Mouse (Mus musculus) stomach, embryonic 15.5 days (tissue): ENCODE results near the gene Pop5. TPM values are rescaled to one million over a fixed set of nuclear protein-coding genes. Genes with fewer than 3 reads are reported as not detected.

ENCODE experiments used
- ATAC-seq: fragments of 200-750 bp; cut with Nextera tagmentation; 2 replicates; pipeline ENCODE4 v1.8.0; 2017; ENCODE audit warnings: low read depth, moderate number of reproducible peaks, moderate TSS enrichment; ENCODE audit not compliant: insufficient read depth, low FRiP score
- H3K27ac ChIP-seq: fragments of 300-500 bp; sonication (generic); 2 replicates; pipeline ENCODE4 v1.5.1; 2015; ENCODE audit warnings: mild to moderate bottlenecking, inconsistent platforms
- H3K27me3 ChIP-seq: fragments of 300-500 bp; sonication (generic); replicated peaks from 2 replicates; pipeline ENCODE4 v1.6.1; 2015; ENCODE audit warnings: inconsistent platforms
- H3K36me3 ChIP-seq: fragments of 300-500 bp; sonication (generic); 2 replicates; pipeline ENCODE4 v1.6.1; 2015; ENCODE audit warnings: inconsistent platforms
- H3K4me1 ChIP-seq: fragments of 300-500 bp; sonication (generic); 2 replicates; pipeline ENCODE4 v1.6.1; 2015; ENCODE audit warnings: inconsistent platforms
- H3K4me2 ChIP-seq: fragments of 300-500 bp; sonication (generic); 2 replicates; pipeline ENCODE4 v1.6.1; 2015; ENCODE audit warnings: mild to moderate bottlenecking, inconsistent platforms
- H3K4me3 ChIP-seq: fragments of 300-500 bp; sonication (generic); replicated peaks from 2 replicates; pipeline ENCODE4 v1.5.1; 2015; ENCODE audit warnings: inconsistent platforms
- H3K9ac ChIP-seq: fragments of 300-500 bp; sonication (generic); 2 replicates; pipeline ENCODE4 v1.6.1; 2015; ENCODE audit warnings: inconsistent platforms
- H3K9me3 ChIP-seq: fragments of 300-500 bp; sonication (generic); 2 replicates; pipeline ENCODE4 v1.6.1; 2016; ENCODE audit warnings: inconsistent platforms
- WGBS: fragments of 180-500 bp; shearing (Covaris S2); methylation state at CpG from one replicate; pipeline ENCODE4 v1.1.7; 2015; 5-methylcytosine and 5-hydroxymethylcytosine counted together
- polyA plus RNA-seq: library from polyadenylated mRNA; unstranded; fragments of >200 nt; fragmentation: Nextera tagmentation; extraction: Ambion mirVana; gene quantifications from 2 replicates; pipeline ENCODE4 v1.2.1, GENCODE M21; 2015

Gene Pop5
- polyA plus RNA-seq, 1 experiment from 2014 or later = 116 TPM

GRCm38 (mm10) chr5:115220931-115221640 is 14.6 kb upstream of the Pop5 start:
- Histone ChIP-seq H3K27ac (no peak overlapping the region), H3K4me1 (no peaks in the 10 kb centered on the region), H3K4me2 (no peak overlapping the region), H3K36me3 (no peaks in the 10 kb centered on the region), H3K9ac (no peak overlapping the region), H3K9me3 (no peaks in the 10 kb centered on the region), H3K27me3 (no peaks in the 10 kb centered on the region), H3K4me3 (no peak overlapping the region)
- WGBS = 42% methylated on average over 13 of the region's 13 CpGs
- no peak for ATAC-seq

GRCm38 (mm10) chr5:115222485-115222884 is 13.2 kb upstream of the Pop5 start:
- no peak overlapping the region for H3K27ac ChIP-seq
- no peaks in the 10 kb centered on the region for H3K9me3 ChIP-seq
- H3K36me3 ChIP-seq = no peaks in the 10 kb centered on the region
- no peak overlapping the region for H3K4me2 ChIP-seq
- no peaks in the 10 kb centered on the region for H3K4me1 ChIP-seq
- no peak overlapping the region for H3K9ac ChIP-seq
- ATAC-seq = no peak
- no peaks in the 10 kb centered on the region for H3K27me3 ChIP-seq
- no peak overlapping the region for H3K4me3 ChIP-seq
- WGBS = 70% methylated on average over 3 of the region's 3 CpGs

- 0 out of 2 replicates have a peak, but pooled peaks cover 3% of the 10 kb centered on the region for H3K27me3 ChIP-seq
- no peaks in the 10 kb centered on the region for H3K36me3 ChIP-seq
- no peak overlapping the region for H3K9ac ChIP-seq
- no peaks in the 10 kb centered on the region for H3K9me3 ChIP-seq
- H3K27ac ChIP-seq = no peak overlapping the region
- H3K4me2 ChIP-seq = no peak overlapping the region
- 51% methylated on average over 15 of the region's 15 CpGs for WGBS
- no peak overlapping the region for H3K4me3 ChIP-seq
- H3K4me1 ChIP-seq = peaks cover 5% of the 10 kb centered on the region
- ATAC-seq = no peak
Observed at GRCm38 (mm10) chr5:115230830-115231551, 4.6 kb upstream of the Pop5 start.

GRCm38 (mm10) chr5:115231552-115232120 is 4.0 kb upstream of the Pop5 start:
- Histone ChIP-seq H3K27ac (no peak overlapping the region), H3K4me3 (no peak overlapping the region), H3K4me2 (no peak overlapping the region), H3K4me1 (peaks cover 5% of the 10 kb centered on the region), H3K9me3 (no peaks in the 10 kb centered on the region), H3K27me3 (0 out of 2 replicates have a peak, but pooled peaks cover 3% of the 10 kb centered on the region), H3K9ac (no peak overlapping the region), H3K36me3 (no peaks in the 10 kb centered on the region)
- ATAC-seq = no peak
- WGBS = 36% methylated on average over 16 of the region's 16 CpGs

- ATAC-seq = no peak
- Histone ChIP-seq H3K27ac (no peak overlapping the region), H3K4me2 (no peak overlapping the region), H3K9ac (no peak overlapping the region), H3K36me3 (no peaks in the 10 kb centered on the region), H3K4me1 (peaks cover 7% of the 10 kb centered on the region), H3K27me3 (0 out of 2 replicates have a peak, but pooled peaks cover 3% of the 10 kb centered on the region), H3K9me3 (no peaks in the 10 kb centered on the region), H3K4me3 (no peak overlapping the region)
- 58% methylated on average over 6 of the region's 6 CpGs for WGBS
Observed at GRCm38 (mm10) chr5:115232516-115232915, 3.1 kb upstream of the Pop5 start.

- 85% methylated on average over 14 of the region's 14 CpGs for WGBS
- H3K4me1 ChIP-seq = peaks cover 7% of the 10 kb centered on the region
- no peak overlapping the region for H3K9ac ChIP-seq
- no peaks in the 10 kb centered on the region for H3K36me3 ChIP-seq
- no peaks in the 10 kb centered on the region for H3K9me3 ChIP-seq
- H3K27me3 ChIP-seq = 0 out of 2 replicates have a peak, but pooled peaks cover 3% of the 10 kb centered on the region
- H3K27ac ChIP-seq = no peak overlapping the region
- H3K4me3 ChIP-seq = no peak overlapping the region
- no peak overlapping the region for H3K4me2 ChIP-seq
- no peak for ATAC-seq
Observed at GRCm38 (mm10) chr5:115233031-115233780, 2.4 kb upstream of the Pop5 start.

- Histone ChIP-seq H3K9ac (no peak overlapping the region), H3K27me3 (0 out of 2 replicates have a peak, but pooled peaks cover 3% of the 10 kb centered on the region), H3K36me3 (no peaks in the 10 kb centered on the region), H3K4me2 (no peak overlapping the region), H3K27ac (no peak overlapping the region), H3K4me3 (no peak overlapping the region), H3K4me1 (peaks cover 11% of the 10 kb centered on the region), H3K9me3 (no peaks in the 10 kb centered on the region)
- ATAC-seq = no peak
- 71% methylated on average over 6 of the region's 6 CpGs for WGBS
Observed at GRCm38 (mm10) chr5:115234519-115234918, 1.1 kb upstream of the Pop5 start.

- Histone ChIP-seq H3K4me1 (peaks cover 11% of the 10 kb centered on the region), H3K4me3 (peak overlapping the region; percentile 61), H3K4me2 (peak overlapping the region; percentile 98), H3K27ac (no peak overlapping the region), H3K27me3 (0 out of 2 replicates have a peak, but pooled peaks cover 3% of the 10 kb centered on the region), H3K36me3 (peaks cover 7% of the 10 kb centered on the region), H3K9ac (peak overlapping the region; percentile 58; the same call in 1 of the 2 replicates), H3K9me3 (no peaks in the 10 kb centered on the region)
- ATAC-seq = peak; percentile 44; the same call in 1 of the 2 replicates
- WGBS = 2% methylated on average over 45 of the region's 45 CpGs
Observed at GRCm38 (mm10) chr5:115235323-115235771, 289 bp upstream of the Pop5 start.

- no peaks in the 10 kb centered on the region for H3K9me3 ChIP-seq
- H3K4me1 ChIP-seq = peaks cover 11% of the 10 kb centered on the region
- ATAC-seq = peak; percentile 84
- 0 out of 2 replicates have a peak, but pooled peaks cover 3% of the 10 kb centered on the region for H3K27me3 ChIP-seq
- H3K36me3 ChIP-seq = peaks cover 34% of the 10 kb centered on the region
- under 1% methylated on average over 88 of the region's 88 CpGs for WGBS
- peak overlapping the region; percentile 72; the same call in 1 of the 2 replicates for H3K27ac ChIP-seq
- peak overlapping the region; percentile 92 for H3K4me2 ChIP-seq
- peak overlapping the region; percentile 82 for H3K4me3 ChIP-seq
- H3K9ac ChIP-seq = peak overlapping the region; percentile 96
Observed at GRCm38 (mm10) chr5:115237803-115238728, 2.4 kb downstream of the Pop5 start.

GRCm38 (mm10) chr5:115238729-115239195 is 3.1 kb downstream of the Pop5 start:
- H3K36me3 ChIP-seq = peaks cover 41% of the 10 kb centered on the region
- H3K4me3 ChIP-seq = peak overlapping the region; percentile 82
- no peak overlapping the region for H3K9ac ChIP-seq
- 0 out of 2 replicates have a peak, but pooled peaks cover 3% of the 10 kb centered on the region for H3K27me3 ChIP-seq
- peak overlapping the region; percentile 92 for H3K4me2 ChIP-seq
- no peaks in the 10 kb centered on the region for H3K9me3 ChIP-seq
- H3K4me1 ChIP-seq = peaks cover 11% of the 10 kb centered on the region
- no peak overlapping the region for H3K27ac ChIP-seq
- 8% methylated on average over 11 of the region's 11 CpGs for WGBS
- ATAC-seq = no peak
